Mouse (Mus musculus): ENCODE results near the gene Amh.

Gene Amh

DNA sequence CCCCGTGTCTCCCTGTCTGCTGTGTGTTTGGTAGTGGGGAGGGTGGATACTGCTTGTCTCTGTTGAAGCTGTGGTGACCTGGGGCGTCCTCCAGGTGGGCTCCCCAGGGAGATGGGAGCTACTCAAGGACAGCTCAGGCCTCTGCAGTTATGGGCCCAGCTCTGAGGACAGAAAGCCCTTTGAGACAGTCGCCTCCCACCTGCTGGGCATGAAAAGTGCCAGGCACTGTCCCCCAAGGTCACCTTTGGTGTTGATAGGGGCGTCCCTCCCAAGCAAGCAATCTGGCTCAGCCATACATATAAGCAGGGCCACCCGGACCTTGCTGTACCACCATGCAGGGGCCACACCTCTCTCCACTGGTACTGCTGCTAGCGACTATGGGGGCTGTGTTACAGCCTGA, at the start of gene Amh:
Gene Amh (plus strand): TSS at position 328 of the 400 bp plus-strand sequence.
- no peak for DNase-seq (ENCODE audit: low spot score in 2 of 2)

DNA sequence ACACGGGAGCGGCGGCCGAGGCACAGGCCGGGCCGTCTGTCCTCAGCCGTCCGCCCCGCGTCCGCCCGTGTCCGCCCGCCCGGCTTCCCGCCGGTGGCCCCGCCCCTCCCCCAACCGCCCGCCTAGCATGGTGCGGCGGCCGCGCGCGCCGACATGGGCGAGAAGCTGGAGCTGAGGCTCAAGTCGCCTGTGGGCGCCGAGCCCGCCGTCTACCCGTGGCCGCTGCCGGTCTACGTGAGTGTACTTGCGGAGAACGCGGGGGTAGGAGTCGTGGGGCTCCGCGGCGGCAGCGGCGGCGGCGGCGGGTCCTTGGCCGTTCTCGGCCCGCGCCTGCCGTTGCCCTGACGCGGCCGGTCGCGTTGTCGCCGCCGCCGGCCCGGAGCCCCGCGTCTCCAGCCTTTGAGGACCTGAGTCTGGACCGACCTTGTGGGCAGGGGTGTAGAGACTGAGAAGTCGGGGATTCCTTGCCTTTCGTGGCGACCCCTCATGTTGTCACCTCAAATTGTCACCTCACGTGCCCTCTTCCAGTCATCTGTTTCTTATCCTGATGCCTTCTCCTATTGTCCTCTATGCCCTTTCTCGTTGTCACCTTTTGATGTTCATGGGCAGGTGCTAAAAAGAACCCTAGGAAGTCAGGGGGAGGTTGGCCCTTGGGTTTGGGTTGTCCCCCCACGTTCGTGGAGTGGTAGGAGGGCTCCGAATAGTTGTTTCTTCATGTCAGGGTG, 49.6 kb upstream of the Amh start:
- DNase-seq (ENCODE audit: low spot score in 2 of 2): no peak

GRCm38 (mm10) chr10:80756099-80756498, 48.9 kb upstream of the Amh start:
- DNase-seq (ENCODE audit: low spot score in 2 of 2): no peak

- no peak for DNase-seq (ENCODE audit: low spot score in 2 of 2)
These were observed 48.5 kb upstream of the Amh start for GRCm38 (mm10) chr10:80756509-80756908.

DNA sequence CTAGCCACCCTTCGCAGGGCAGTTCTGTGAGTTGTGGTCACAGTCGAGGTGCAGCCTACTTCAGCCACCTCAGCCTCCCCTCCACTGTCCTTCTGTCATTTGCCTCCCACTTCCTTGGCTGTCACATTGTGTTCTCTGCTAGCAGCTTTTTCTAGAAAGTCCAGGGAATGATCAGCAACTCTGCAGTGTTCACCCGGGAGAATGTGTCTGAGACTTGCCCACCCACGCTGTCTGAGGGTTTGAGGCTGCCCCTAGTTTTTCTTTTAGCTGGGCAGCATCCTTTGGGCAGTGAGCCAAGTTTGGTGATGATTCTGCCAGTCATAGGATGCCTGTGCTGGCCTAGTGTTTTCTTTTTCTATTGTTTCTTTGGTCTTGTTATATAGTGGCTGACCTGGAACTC, 48.1 kb upstream of the Amh start:
- DNase-seq (ENCODE audit: low spot score in 2 of 2): peak; percentile 59

DNA sequence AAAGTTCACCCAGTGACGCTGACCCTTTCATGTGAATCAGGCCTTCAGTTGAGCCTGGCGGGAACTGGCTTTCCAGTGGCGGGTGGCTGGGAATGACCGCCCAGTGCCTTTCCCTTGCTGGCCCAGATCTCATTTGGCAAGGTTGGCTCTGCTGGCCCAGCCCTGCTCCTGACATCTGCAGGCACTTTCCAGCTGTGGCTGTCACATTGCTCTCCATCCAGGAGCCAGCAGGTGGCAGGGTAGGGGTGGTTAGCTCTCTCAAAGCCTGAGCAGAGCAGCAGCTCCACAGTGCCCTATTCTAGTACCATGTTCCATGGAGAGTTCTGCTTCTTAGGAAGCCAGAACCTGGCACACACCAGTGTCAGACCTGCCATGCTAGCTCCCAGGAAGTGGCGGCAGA, 47.3 kb upstream of the Amh start:
- DNase-seq (ENCODE audit: low spot score in 2 of 2): peak; percentile 31 to 62

DNA sequence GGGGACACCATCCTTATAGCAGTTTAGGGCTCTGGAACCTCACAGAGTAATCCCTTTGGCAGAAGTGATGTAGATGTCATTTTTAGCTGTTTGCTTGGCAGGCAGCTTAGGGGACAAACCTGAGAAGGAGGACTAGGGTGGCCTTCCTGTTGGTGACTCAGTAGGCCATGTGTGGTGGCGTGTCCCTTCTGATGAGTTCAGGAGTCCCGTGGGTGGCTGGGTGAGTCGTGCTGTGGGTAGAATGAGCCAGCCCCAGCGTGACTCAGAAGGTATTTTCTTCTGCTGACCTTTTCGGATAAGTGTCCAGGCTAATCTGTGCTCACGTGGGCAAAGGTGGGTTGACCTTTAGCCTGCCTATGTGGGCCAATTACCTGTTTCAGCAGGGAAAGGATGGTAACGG, 46.4 kb upstream of the Amh start:
- DNase-seq (ENCODE audit: low spot score in 2 of 2): no peak

GRCm38 (mm10) chr10:80760596-80761524, 44.2 kb upstream of the Amh start:
- DNase-seq (ENCODE audit: low spot score in 2 of 2): no peak

DNA sequence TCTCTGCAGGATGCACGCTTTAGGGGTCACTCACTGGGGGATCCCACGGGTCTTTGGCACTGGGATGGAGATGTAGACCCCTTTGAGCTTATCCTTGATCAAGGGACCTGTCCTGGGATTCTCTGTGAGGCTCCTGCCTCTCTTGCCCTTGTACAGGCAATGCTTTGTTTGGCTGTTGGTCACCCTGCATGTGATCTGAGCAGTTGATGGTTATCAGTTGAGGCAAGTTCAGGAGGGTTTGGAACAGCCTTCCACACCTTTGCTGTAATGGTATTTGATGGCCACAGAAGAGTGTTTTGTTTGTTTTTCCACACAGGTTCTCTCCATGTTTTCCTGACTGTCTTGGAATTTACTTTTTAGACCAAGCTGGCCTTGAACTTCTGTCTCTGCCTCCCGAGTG, 43.2 kb upstream of the Amh start:
- DNase-seq (ENCODE audit: low spot score in 2 of 2): no peak

DNA sequence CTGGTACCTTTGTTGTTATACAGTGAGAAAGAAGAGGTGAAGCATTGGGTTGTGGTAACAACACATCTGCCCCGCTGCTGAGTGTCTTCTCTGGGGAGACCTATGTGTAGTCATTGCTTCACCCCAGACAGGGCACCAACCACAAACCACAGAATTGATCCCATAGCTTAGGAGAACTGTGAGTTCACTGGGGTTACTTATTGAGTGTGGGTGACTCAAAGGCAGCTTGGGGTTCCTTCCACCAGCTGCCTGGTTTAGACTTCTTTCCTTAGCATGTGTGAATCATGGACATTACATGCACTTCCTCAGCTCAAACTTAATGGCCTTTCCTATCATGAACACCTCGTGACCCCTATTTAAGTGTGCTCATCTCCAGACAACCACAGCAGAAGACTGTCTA, 41.5 kb upstream of the Amh start:
- DNase-seq (ENCODE audit: low spot score in 2 of 2): no peak

DNA sequence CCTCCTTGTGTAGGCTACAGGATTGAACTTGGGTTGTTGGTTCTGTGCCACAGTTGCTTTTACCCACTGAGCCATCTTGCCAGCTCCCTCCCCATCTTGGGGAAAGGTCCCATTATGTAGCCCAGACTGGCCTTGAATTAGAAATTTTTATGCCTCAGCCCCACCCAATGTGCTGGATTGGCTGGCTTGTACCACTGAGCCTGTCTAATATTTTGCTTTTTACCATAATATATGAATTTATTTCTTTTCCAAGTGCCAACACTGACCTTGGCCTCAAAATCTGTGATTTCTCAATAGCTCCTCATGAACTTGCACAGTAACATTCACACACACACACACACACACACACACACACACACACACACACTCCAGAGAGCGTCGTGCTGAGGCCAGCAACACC, 39.3 kb upstream of the Amh start:
- DNase-seq (ENCODE audit: low spot score in 2 of 2): no peak

GRCm38 (mm10) chr10:80766161-80766815, 38.8 kb upstream of the Amh start:
- no peak for DNase-seq (ENCODE audit: low spot score in 2 of 2)

DNA sequence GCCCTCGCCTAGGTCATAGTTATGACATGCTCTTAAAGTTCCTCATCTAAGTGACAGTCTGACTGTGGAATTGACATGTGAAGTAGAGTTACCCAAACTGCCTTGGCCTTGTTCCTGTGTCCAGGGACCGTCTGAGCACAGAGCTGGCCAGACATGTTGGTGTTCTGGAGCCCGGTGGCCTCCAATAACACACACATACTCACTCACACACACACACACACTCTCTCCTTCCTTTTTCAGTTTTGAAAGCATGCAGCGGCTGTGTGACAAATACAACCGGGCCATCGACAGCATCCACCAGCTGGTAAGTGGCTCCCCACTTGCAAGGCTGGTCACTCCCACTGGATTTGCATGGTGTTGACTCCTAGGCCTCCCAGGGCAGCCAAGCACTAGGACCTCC, 36.7 kb upstream of the Amh start:
- DNase-seq (ENCODE audit: low spot score in 2 of 2): no peak

DNA sequence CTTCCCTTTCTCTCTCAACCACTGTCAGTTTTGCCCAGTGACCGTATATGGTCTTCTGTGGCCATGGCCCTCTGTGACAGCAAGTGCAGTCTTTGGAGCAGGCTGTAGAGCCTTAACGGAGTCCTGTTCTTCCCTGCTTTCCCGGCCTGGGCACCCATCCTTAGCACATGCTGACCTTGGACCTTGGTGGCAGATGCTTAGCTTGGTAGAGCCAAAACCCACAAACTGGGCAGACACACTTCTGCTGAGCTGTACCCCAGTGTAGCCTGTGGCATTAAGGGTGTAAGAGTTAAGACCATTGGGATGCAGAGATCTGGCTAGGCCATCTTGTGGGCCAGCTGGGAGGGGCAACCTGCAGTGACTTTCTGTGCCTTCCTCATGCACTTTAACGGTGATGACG, 31.2 kb upstream of the Amh start:
- no peak for DNase-seq (ENCODE audit: low spot score in 2 of 2)

- DNase-seq (ENCODE audit: low spot score in 2 of 2): peak; percentile 85 to 91
These were observed 30.5 kb upstream of the Amh start for GRCm38 (mm10) chr10:80774549-80774948.

DNA sequence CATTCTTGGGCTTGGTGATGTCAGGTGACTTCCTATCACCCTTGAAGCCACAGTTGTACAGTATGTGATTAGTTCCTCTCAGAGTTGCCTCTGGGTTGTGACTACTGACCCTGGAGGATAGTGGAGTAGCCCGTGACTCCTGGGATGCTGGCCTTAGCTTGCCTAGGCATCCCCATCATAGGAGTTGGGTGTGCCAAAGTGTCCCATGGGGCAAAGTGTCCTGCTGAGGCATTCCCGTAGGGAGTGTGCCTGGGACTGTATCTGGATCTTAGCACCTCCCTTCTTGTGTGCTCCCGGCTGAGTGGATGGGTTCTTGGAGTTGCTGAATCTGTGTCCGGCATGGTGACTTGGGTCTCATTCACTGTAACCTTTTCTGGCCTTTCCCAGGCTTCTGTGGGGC, 30.1 kb upstream of the Amh start:
- DNase-seq (ENCODE audit: low spot score in 2 of 2): no peak

DNA sequence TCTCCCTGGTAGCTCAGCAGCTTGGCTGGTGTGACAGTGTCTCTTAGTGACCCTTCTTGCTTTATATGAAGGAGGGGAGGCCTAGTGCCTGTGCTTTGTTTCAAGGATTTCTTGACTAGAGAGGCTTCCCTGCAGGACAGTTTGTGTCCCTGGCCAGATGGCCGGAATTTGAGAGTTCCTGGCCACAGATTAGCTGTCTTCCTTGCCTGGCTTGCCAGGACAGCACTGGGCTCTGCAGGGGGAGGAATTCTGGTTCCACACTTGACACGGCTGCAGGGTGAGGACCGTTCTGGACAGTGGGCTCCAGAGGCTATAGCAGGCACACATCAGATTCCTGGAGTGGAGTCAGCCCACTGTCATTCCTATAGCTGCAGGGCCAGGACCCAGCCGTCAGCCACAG, 29.3 kb upstream of the Amh start:
- DNase-seq (ENCODE audit: low spot score in 2 of 2): no peak

DNA sequence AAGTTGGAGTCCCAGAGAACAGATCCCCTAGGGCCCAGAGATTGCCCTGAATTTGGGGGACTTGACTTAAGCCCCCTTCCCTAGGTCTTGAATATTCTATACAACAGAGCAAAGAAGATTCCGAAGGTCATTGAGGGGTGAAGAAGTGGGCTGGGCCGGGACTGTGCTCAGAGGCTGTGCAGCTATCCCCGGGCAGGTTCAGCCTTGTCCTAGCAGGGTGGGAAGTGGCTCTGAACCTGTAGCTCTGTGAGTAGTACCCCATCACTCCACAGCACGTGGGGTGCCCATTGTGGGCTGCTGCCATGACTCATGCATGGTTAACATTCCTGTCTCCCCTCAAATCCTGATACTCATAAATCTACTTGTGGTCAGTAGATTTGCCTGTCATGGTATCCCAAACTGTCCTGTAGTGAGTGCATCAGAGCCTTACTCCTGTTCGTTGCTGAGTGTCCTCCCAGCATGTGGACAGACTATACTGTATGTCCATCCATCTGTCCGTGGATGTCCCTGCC, 28.6 kb upstream of the Amh start:
- no peak for DNase-seq (ENCODE audit: low spot score in 2 of 2)

GRCm38 (mm10) chr10:80777123-80777522, 27.9 kb upstream of the Amh start:
- DNase-seq (ENCODE audit: low spot score in 2 of 2): no peak

DNA sequence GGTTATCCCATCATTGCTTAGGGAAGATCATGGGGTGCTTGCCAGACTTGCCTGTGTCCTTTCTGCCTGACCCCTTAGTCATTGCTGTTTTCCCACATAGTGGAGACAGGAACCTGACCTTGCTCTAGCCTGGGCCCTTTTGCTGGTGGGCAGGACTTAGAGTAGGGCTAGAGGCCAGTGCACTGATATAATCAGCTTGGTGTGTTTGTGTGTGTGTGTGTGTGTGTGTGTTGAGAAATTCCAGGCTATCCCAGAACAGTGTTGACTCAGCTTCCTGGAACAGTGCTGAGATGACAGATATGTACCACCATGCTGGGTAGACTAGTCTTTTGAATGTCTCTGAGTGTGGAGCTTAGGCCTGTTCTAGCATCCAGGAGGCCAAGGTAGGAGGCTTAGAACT, 25.5 kb upstream of the Amh start:
- DNase-seq (ENCODE audit: low spot score in 2 of 2): no peak

- no peak for DNase-seq (ENCODE audit: low spot score in 2 of 2)
These were observed 20.7 kb upstream of the Amh start for GRCm38 (mm10) chr10:80784302-80784701.

- no peak for DNase-seq (ENCODE audit: low spot score in 2 of 2)
These were observed 20.2 kb upstream of the Amh start for GRCm38 (mm10) chr10:80784871-80785270.

All from right cerebral cortex, postnatal 36 days (tissue).